Mouse (Mus musculus) embryonic fibroblast, embryonic 13.5 days (primary cell): Measurements from ENCODE around the gene Gm765.

Experiments used
- CTCF ChIP-seq: IDR thresholded peaks from 2 replicates; pipeline ENCODE4 v1.5.1; 2011; ENCODE audit warnings: mild to moderate bottlenecking, control low read depth, low read length, moderate library complexity, borderline replicate concordance; ENCODE audit not compliant: insufficient read depth
- POLR2A ChIP-seq: IDR thresholded peaks from 2 replicates; pipeline ENCODE4 v1.6.1; 2011; ENCODE audit warnings: low read depth, mild to moderate bottlenecking, control low read depth, low read length, moderate library complexity

- TF ChIP-seq POLR2A (no peak), CTCF (no peak)
Observed at GRCm38 (mm10) chr6:98259016-98259415, 83.5 kb downstream of the Gm765 start.
